ENCODE assay signal across 23 mouse cellular contexts in the genomic region with DNA sequence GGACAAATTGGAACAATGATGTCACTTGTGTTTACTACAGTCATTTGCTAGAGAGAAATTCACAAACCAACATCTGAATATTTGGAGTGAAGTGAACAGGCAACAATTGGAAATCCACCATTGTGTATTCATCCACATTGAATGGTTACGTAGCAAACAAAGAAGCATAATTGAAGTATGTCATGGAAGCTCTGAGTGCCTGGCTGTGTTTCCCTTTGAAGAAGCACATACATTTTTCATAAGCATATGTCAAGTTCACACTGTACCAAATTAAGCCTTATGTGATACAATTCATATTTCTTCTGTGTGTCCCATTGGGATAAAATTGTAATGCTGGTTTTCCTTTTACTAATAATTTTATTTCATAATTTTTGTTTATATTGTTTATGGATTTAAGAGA.
"Had no signal": no experiment of that assay in that cellular context is flagged by ENCODE, and none has a peak within 500 bp of the region (broad histone marks: within the 10 kb centered on the region; RNA-seq: fewer than 3 reads in every experiment).

No protein-coding gene starts in this region.

- H3K36me3 ChIP-seq: kidney, embryonic 15.5 days; lung, embryonic 15.5 days; midbrain, embryonic 10.5 days; midbrain, embryonic 13.5 days; neural tube, embryonic 13.5 days; stomach, embryonic 15.5 days had no signal

- H3K9ac ChIP-seq: kidney, embryonic 15.5 days; liver, embryonic 14.5 days; lung, embryonic 15.5 days; midbrain, embryonic 13.5 days; neural tube, embryonic 13.5 days; stomach, embryonic 15.5 days had no signal

- H3K27ac ChIP-seq: kidney, embryonic 15.5 days; left cerebral cortex, adult 2 months; liver, embryonic 14.5 days; lung, embryonic 15.5 days; midbrain, embryonic 10.5 days; midbrain, embryonic 13.5 days; neural tube, embryonic 13.5 days; stomach, embryonic 15.5 days had no signal

- H3K4me1 ChIP-seq: kidney, embryonic 15.5 days; lung, embryonic 15.5 days; megakaryocyte, embryonic 14.5 days; midbrain, embryonic 10.5 days; midbrain, embryonic 13.5 days; neural tube, embryonic 13.5 days; stomach, embryonic 15.5 days had no signal

- H3K4me3 ChIP-seq: kidney, embryonic 15.5 days; left cerebral cortex, adult 2 months; lung, embryonic 15.5 days; megakaryocyte, embryonic 14.5 days; midbrain, embryonic 10.5 days; midbrain, embryonic 13.5 days; myocyte; neural tube, embryonic 13.5 days; stomach, embryonic 15.5 days had no signal

- H3K27me3 ChIP-seq: kidney, embryonic 15.5 days; lung, embryonic 15.5 days; megakaryocyte, embryonic 14.5 days; midbrain, embryonic 13.5 days; neural tube, embryonic 13.5 days; stomach, embryonic 15.5 days had no signal

- H3K4me2 ChIP-seq: kidney, embryonic 15.5 days; liver, embryonic 11.5 days; lung, embryonic 15.5 days; midbrain, embryonic 13.5 days; neural tube, embryonic 13.5 days; stomach, embryonic 15.5 days had no signal

- ATAC-seq: midbrain, embryonic 13.5 days; midbrain, embryonic 16.5 days had no signal

- DNase-seq: kidney, adult 8-10 months; kidney, postnatal 10 days; kidney, postnatal 36 days; layer of hippocampus, postnatal 36 days; lung, adult 18-20 months; lung, postnatal 10 days; lung, postnatal 36 days; right cerebral cortex, adult 18-20 months; right cerebral cortex, postnatal 14 days; spleen, adult 18-20 months; thymus, postnatal 25 days had no signal

- H3K9me3 ChIP-seq: kidney, embryonic 15.5 days; lung, embryonic 15.5 days; megakaryocyte, embryonic 14.5 days; midbrain, embryonic 10.5 days; midbrain, embryonic 13.5 days; stomach, embryonic 15.5 days had no signal
